Mouse (Mus musculus) neutrophil, adult 83 days (primary cell): ENCODE results near the gene Supt7l. TPM values are rescaled to one million over a fixed set of nuclear protein-coding genes. Genes with fewer than 3 reads are reported as not detected.

Experiments used
- total RNA-seq, 2 experiments: library from RNA; stranded (reverse); gene quantifications; one replicate each; pipeline ENCODE4 v1.2.4; 2023

Gene Supt7l
- total RNA-seq, result 10 to 100 TPM in 1 of 2 experiments, 1 to 10 TPM in 1; 9.6 to 10.5 TPM

DNA sequence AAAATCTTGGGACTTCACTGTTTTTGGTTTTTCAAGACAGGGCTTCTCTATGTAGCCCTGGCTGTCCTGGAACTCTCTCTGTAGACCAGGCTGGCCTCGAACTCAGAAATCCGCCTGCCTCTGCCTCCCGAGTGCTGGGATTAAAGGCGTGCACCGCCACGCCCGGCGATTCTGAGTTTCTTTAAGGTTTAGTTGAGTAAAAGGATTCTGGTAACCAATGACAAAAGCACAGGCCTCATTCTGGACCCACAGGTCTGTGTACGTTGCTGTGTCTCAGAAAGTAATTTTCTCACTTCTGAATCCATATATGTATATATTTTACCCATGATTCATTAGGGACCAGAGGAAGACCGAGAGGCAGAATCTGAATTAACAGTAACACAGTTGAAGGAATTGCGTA is at the start of gene Supt7l:
Supt7l (minus strand) TSS at position 101 of the 400 bp plus-strand sequence.

DNA sequence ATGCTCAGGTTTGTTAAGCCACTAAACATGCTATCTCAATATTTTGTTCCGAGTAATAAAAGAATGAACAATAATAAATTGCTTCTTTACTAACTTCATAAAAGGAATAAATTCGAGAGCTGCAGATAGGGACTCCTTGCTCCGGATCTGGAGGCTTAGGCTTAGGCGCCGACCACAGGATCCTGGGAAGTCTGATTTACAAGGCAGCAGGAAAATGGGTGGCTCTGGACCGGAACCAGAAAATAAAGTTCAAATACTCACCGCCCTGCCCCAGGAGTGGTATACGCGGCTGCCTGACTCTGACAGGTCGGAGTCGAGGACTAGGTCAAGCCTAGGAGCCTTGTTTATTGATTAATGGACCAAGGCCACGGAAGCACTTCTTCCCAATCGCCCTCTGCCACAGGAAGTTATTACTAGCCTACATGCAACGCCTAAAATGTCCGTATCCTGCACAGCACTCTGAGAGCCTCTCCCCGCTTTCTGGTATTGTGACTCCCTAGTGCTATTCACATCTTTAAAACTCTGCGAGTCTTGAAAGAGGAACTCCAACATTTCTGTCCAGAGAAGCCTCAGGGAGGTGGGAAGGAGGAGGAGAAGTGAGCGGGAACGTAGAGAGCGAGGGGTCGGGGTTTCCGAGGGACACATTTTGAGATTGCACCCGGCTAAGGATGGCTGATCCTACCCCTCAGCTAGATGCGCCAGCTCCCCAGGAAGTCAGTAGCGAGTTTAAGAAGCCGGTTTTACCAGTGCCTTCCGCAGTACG is 1.1 kb downstream of the Supt7l start, which contains the start of gene Slc4a1ap:
Slc4a1ap (plus strand) TSS at position 642 of the 763 bp plus-strand sequence.

DNA sequence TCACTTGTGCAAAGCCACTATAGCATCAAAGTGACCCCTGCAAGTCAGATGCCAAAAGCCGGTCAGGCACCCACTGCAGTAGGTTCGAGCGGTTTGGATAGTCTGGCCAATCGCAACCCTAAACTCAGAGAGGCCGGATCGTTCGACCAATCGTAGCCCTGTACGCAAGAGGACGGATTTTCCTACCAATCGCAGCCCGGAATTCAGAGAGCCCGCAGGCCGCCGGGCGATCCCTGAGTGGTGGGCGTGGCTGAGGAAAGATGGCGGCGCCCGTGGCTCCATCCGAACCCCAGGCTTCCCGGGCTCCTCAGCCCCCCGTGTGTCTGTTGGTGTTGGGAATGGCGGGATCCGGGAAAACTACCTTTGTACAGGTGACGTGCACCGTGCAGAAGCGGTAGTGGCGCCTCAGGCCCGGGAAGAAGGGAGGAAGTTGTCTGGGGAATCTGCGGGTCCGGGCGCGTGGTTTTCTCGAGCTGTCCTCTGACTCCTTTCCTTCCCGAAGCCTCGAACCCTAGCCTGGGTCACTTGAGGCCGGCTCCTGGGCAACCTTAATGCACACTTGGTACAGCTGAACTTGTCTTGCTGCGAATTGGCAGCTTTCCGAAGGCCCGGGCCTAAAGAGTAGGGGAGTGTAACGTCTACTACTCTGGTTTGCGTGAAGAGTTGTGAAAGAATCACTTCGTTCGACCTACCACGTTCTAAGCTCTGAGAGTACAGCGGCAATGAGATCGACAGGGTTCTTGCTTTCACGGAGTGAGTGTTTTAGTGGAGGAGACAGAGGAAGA is 32.9 kb downstream of the Supt7l start, which contains the start of gene Gpn1:
Gpn1 (plus strand) TSS at position 229 of the 785 bp plus-strand sequence.

DNA sequence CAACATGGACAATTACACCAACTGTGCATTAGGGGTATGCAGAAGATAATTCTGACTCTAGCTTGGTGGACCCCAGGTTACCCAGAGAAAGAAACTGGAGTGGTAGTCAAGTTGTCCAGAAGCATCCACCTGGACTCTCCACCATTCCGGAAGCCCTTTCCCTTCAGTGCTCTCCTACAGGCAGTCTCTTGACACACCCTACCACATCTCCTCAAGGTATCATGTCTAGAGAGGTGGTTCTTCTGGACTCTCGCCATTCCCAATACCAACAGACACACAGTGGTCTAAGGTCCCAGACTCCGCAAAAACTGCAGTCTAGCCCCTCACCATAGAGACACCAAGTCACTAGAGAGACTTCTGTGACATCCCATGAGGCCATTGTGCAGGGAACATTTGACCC is 42.2 kb downstream of the Supt7l start, which contains the start of gene 4930548H24Rik:
4930548H24Rik (plus strand) TSS at position 301 of the 400 bp plus-strand sequence.

Other genes with a start within 250 kb of the Supt7l start
- gene Ift172, start 236.7 kb downstream of the Supt7l start, total RNA-seq, result 10 to 100 TPM in 1 of 2 experiments, 1 to 10 TPM in 1; 6.3 to 13.2 TPM
- gene Fndc4, start 231.7 kb downstream of the Supt7l start, total RNA-seq, result not detected
- not detected for gene Gckr, start 230.4 kb downstream of the Supt7l start, total RNA-seq
- 10 to 100 TPM; 18.2 to 18.9 TPM for gene Zfp512, start 75.4 kb downstream of the Supt7l start, total RNA-seq
- under 1 TPM; 0.28 to 0.79 TPM for gene 4930548H24Rik, start 42.1 kb downstream of the Supt7l start, total RNA-seq
- 10 to 100 TPM; 36.3 to 41.1 TPM for gene Gpn1, start 33.1 kb downstream of the Supt7l start, total RNA-seq
- gene Slc4a1ap, start 812 bp downstream of the Supt7l start, total RNA-seq, result 10 to 100 TPM; 23.6 to 26.1 TPM
- 100 to 1,000 TPM; 355 to 356 TPM for gene Mrpl33, start 69.1 kb upstream of the Supt7l start, total RNA-seq
- 10 to 100 TPM; 15.2 to 20.0 TPM for gene Rbks, start 169.8 kb upstream of the Supt7l start, total RNA-seq
- 10 to 100 TPM; 48.6 to 59.6 TPM for gene Babam2, start 169.9 kb upstream of the Supt7l start, total RNA-seq